Mouse (Mus musculus): Measurements from ENCODE around the gene Chid1. TPM values are rescaled to one million over a fixed set of nuclear protein-coding genes. Genes with fewer than 3 reads are reported as not detected.

Gene Chid1
- total and polyA plus RNA-seq, 3 experiments, result 14.4 to 25.1 (median 19.4) TPM

GRCm38 (mm10) chr7:141506278-141506677, 33.4 kb downstream of the Chid1 start:
- Histone ChIP-seq H3K36me3 (replicated peaks) (peaks cover 67% of the 10 kb centered on the region), H3K9me3 (replicated peaks) (no peaks in the 10 kb centered on the region), H3K4me1 (ENCODE audit: insufficient read depth, low read depth, low read length) (peaks cover 40% of the 10 kb centered on the region), H3K27me3 (ENCODE audit: insufficient read depth, low read length) (no peaks in the 10 kb centered on the region), H3K4me3 (ENCODE audit: low read depth, low read length) (peak overlapping the region; percentile 6; the same call in 1 of the 2 replicates)
- ATAC-seq (ENCODE audit: extremely low read depth, insufficient number of reproducible peaks, low FRiP score, poor library complexity, severe bottlenecking) (peak; percentile 35; the same call in 1 of the 2 replicates), DNase-seq (ENCODE audit: low spot score) (no peak)
- no peak for TF ChIP-seq TAL1 (conservative IDR thresholded peaks at IDR 0.05; ENCODE audit: low read depth, low read length)
- TF ChIP-seq CTCF (IDR thresholded peaks at IDR 0.05; ENCODE audit: low read depth, low read length), result no peak
- TF ChIP-seq POLR2AphosphoS5 (IDR thresholded peaks at IDR 0.05; ENCODE audit: insufficient replicate concordance, low read depth, low read length), result no peak
- no peak for TF ChIP-seq GATA2 (IDR thresholded peaks at IDR 0.05; ENCODE audit: borderline replicate concordance, low read depth, low read length)
- no peak for TF ChIP-seq GATA1 (IDR thresholded peaks at IDR 0.05; ENCODE audit: borderline replicate concordance, low read length)

DNA sequence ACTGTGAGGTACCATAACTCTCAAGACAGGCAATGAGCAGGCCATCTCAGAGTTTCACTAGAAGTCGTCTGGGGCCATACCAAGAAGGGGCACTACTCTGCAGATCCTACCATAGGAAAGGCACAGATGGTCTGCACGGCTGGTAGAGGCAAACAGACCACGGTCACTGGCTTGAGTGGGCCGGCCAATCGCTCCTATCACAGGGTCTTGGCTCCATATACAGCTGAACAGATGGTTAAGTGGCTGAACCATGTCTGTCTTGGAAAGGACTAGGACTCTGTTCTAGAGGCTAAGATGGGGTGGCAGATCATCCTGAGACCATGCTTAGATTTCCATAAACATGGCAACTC, 37.1 kb downstream of the Chid1 start:
- no peak for DNase-seq (ENCODE audit: low spot score)
- Histone ChIP-seq H3K9me3 (replicated peaks) (no peaks in the 10 kb centered on the region), H3K4me3 (ENCODE audit: low read depth, low read length) (no peak overlapping the region), H3K27me3 (ENCODE audit: insufficient read depth, low read length) (no peaks in the 10 kb centered on the region), H3K4me1 (ENCODE audit: insufficient read depth, low read depth, low read length) (peaks cover 27% of the 10 kb centered on the region), H3K36me3 (replicated peaks) (peaks cover 64% of the 10 kb centered on the region)
- TF ChIP-seq TAL1 (conservative IDR thresholded peaks at IDR 0.05; ENCODE audit: low read depth, low read length) (no peak), POLR2AphosphoS5 (IDR thresholded peaks at IDR 0.05; ENCODE audit: insufficient replicate concordance, low read depth, low read length) (no peak), GATA1 (IDR thresholded peaks at IDR 0.05; ENCODE audit: borderline replicate concordance, low read length) (no peak), GATA2 (IDR thresholded peaks at IDR 0.05; ENCODE audit: borderline replicate concordance, low read depth, low read length) (no peak), CTCF (IDR thresholded peaks at IDR 0.05; ENCODE audit: low read depth, low read length) (no peak)
- ATAC-seq (ENCODE audit: extremely low read depth, insufficient number of reproducible peaks, low FRiP score, poor library complexity, severe bottlenecking), result no peak

GRCm38 (mm10) chr7:141501820-141502555, 37.7 kb downstream of the Chid1 start:
- DNase-seq (ENCODE audit: low spot score) (no peak), ATAC-seq (ENCODE audit: extremely low read depth, insufficient number of reproducible peaks, low FRiP score, poor library complexity, severe bottlenecking) (no peak)
- TF ChIP-seq GATA2 (IDR thresholded peaks at IDR 0.05; ENCODE audit: borderline replicate concordance, low read depth, low read length) (no peak), CTCF (IDR thresholded peaks at IDR 0.05; ENCODE audit: low read depth, low read length) (no peak), TAL1 (conservative IDR thresholded peaks at IDR 0.05; ENCODE audit: low read depth, low read length) (no peak), POLR2AphosphoS5 (IDR thresholded peaks at IDR 0.05; ENCODE audit: insufficient replicate concordance, low read depth, low read length) (no peak), GATA1 (IDR thresholded peaks at IDR 0.05; ENCODE audit: borderline replicate concordance, low read length) (no peak)
- Histone ChIP-seq H3K4me3 (ENCODE audit: low read depth, low read length) (no peak overlapping the region), H3K4me1 (ENCODE audit: insufficient read depth, low read depth, low read length) (peaks cover 22% of the 10 kb centered on the region), H3K36me3 (replicated peaks) (peaks cover 69% of the 10 kb centered on the region), H3K27me3 (ENCODE audit: insufficient read depth, low read length) (no peaks in the 10 kb centered on the region), H3K9me3 (replicated peaks) (no peaks in the 10 kb centered on the region)

DNA sequence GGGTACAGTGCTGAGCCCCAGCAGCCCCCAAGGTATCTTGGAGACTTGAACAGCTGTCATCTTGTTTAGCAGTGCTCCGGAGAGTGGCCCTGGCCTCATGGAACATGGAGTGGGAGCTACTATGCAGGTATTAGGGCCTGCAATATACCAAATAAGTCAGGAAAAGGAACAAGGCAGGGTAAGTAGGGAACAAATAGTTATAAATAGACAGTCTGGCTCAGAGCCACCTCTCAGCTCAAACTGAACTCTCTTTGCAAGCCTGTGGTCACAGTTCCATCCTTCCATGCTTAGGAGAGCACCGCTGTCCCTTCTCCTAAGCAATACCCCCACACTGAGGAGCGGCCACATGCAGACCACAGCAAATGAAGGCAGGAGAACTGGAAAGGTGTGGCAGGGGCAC, 42.1 kb downstream of the Chid1 start:
- Histone ChIP-seq H3K9me3 (replicated peaks) (no peaks in the 10 kb centered on the region), H3K36me3 (replicated peaks) (peaks cover 96% of the 10 kb centered on the region), H3K4me1 (ENCODE audit: insufficient read depth, low read depth, low read length) (peaks cover 8% of the 10 kb centered on the region), H3K4me3 (ENCODE audit: low read depth, low read length) (no peak overlapping the region), H3K27me3 (ENCODE audit: insufficient read depth, low read length) (no peaks in the 10 kb centered on the region)
- DNase-seq (ENCODE audit: low spot score), result no peak
- TF ChIP-seq TAL1 (conservative IDR thresholded peaks at IDR 0.05; ENCODE audit: low read depth, low read length) (no peak), CTCF (IDR thresholded peaks at IDR 0.05; ENCODE audit: low read depth, low read length) (no peak), GATA1 (IDR thresholded peaks at IDR 0.05; ENCODE audit: borderline replicate concordance, low read length) (no peak), POLR2AphosphoS5 (IDR thresholded peaks at IDR 0.05; ENCODE audit: insufficient replicate concordance, low read depth, low read length) (no peak), GATA2 (IDR thresholded peaks at IDR 0.05; ENCODE audit: borderline replicate concordance, low read depth, low read length) (no peak)
- ATAC-seq (ENCODE audit: extremely low read depth, insufficient number of reproducible peaks, low FRiP score, poor library complexity, severe bottlenecking), result no peak

DNA sequence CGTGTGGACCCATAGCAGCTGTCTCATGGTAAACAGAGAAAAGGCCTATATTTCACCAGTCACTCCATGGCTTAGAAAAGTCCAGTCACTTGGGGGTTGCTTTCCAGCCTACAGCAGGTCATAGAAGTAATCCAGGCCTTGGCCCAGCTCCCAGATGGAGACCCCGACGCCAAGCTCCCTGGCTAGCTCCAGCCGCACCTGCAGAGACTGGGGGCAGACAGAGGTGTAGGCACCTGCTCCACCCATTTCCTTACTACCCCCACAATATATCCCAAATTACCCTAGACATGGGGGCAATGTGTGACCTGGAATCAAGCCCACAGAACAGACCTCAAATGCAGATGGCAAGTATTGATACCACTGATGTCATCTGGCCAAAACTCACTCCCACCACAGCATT, 43.7 kb downstream of the Chid1 start:
- DNase-seq (ENCODE audit: low spot score) (no peak), ATAC-seq (ENCODE audit: extremely low read depth, insufficient number of reproducible peaks, low FRiP score, poor library complexity, severe bottlenecking) (no peak)
- H3K4me3 ChIP-seq (ENCODE audit: low read depth, low read length), result no peak overlapping the region
- no peaks in the 10 kb centered on the region for H3K27me3 ChIP-seq (ENCODE audit: insufficient read depth, low read length)
- H3K36me3 ChIP-seq (replicated peaks), result peaks cover 97% of the 10 kb centered on the region
- TF ChIP-seq TAL1 (conservative IDR thresholded peaks at IDR 0.05; ENCODE audit: low read depth, low read length) (no peak), POLR2AphosphoS5 (IDR thresholded peaks at IDR 0.05; ENCODE audit: insufficient replicate concordance, low read depth, low read length) (no peak), GATA1 (IDR thresholded peaks at IDR 0.05; ENCODE audit: borderline replicate concordance, low read length) (no peak), GATA2 (IDR thresholded peaks at IDR 0.05; ENCODE audit: borderline replicate concordance, low read depth, low read length) (no peak), CTCF (IDR thresholded peaks at IDR 0.05; ENCODE audit: low read depth, low read length) (no peak)
- 0 out of 2 replicates have a peak, but pooled peaks cover 2% of the 10 kb centered on the region for H3K4me1 ChIP-seq (ENCODE audit: insufficient read depth, low read depth, low read length)
- H3K9me3 ChIP-seq (replicated peaks), result no peaks in the 10 kb centered on the region

DNA sequence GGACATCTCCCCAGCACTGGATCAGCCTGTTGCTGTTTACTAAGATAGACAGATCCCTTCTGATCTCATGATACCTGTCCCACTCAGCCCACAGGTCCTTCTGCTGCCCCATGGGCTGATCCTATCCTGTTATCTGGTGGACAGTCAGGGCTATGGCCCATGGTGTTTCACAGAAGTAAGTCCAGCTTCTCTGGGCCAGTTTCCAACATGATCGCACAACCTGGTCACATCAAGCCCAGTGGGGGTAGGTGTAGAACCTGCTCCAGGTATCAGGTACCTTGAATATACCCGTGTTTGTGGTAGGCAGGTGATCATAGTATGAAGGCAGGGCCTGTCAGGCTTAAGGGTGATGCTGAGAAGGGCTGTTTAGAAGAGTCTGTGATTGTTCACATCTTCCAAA, 44.3 kb downstream of the Chid1 start:
- Histone ChIP-seq H3K4me3 (ENCODE audit: low read depth, low read length) (no peak overlapping the region), H3K36me3 (replicated peaks) (peaks cover 99% of the 10 kb centered on the region), H3K27me3 (ENCODE audit: insufficient read depth, low read length) (no peaks in the 10 kb centered on the region), H3K4me1 (ENCODE audit: insufficient read depth, low read depth, low read length) (0 out of 2 replicates have a peak, but pooled peaks cover 2% of the 10 kb centered on the region), H3K9me3 (replicated peaks) (no peaks in the 10 kb centered on the region)
- DNase-seq (ENCODE audit: low spot score), result no peak
- ATAC-seq (ENCODE audit: extremely low read depth, insufficient number of reproducible peaks, low FRiP score, poor library complexity, severe bottlenecking), result no peak
- TF ChIP-seq POLR2AphosphoS5 (IDR thresholded peaks at IDR 0.05; ENCODE audit: insufficient replicate concordance, low read depth, low read length), result no peak
- no peak for TF ChIP-seq GATA1 (IDR thresholded peaks at IDR 0.05; ENCODE audit: borderline replicate concordance, low read length)
- no peak for TF ChIP-seq CTCF (IDR thresholded peaks at IDR 0.05; ENCODE audit: low read depth, low read length)
- no peak for TF ChIP-seq GATA2 (IDR thresholded peaks at IDR 0.05; ENCODE audit: borderline replicate concordance, low read depth, low read length)
- no peak for TF ChIP-seq TAL1 (conservative IDR thresholded peaks at IDR 0.05; ENCODE audit: low read depth, low read length)

Data from G1E (cell line).